Mouse (Mus musculus) testis, adult 2 months (tissue): ENCODE results near the gene Sall2. TPM values are rescaled to one million over a fixed set of nuclear protein-coding genes. Genes with fewer than 3 reads are reported as not detected.

ENCODE experiments used
- H3K27ac ChIP-seq: fragments of 200-500 bp; 2 replicates; pipeline ENCODE4 v1.5.1; 2012; ENCODE audit warnings: low read depth, low read length; ENCODE audit not compliant: control insufficient read depth, insufficient read depth
- H3K27me3 ChIP-seq: fragments of 200-500 bp; 2 replicates; pipeline ENCODE4 v1.6.1; 2012; ENCODE audit warnings: mild to moderate bottlenecking, low read length, moderate library complexity; ENCODE audit not compliant: control insufficient read depth, insufficient read depth
- H3K36me3 ChIP-seq: fragments of 200-500 bp; 2 replicates; pipeline ENCODE4 v1.6.1; 2012; ENCODE audit warnings: mild to moderate bottlenecking, low read length; ENCODE audit not compliant: control insufficient read depth, insufficient read depth
- H3K4me1 ChIP-seq: fragments of 200-500 bp; 2 replicates; pipeline ENCODE4 v1.6.1; 2012; ENCODE audit warnings: low read length; ENCODE audit not compliant: control insufficient read depth, insufficient read depth
- H3K4me3 ChIP-seq: fragments of 200-500 bp; 2 replicates; pipeline ENCODE4 v1.5.1; 2012; ENCODE audit warnings: low read depth, mild to moderate bottlenecking, low read length, moderate library complexity, mixed read lengths; ENCODE audit not compliant: control insufficient read depth
- CTCF ChIP-seq: fragments of 200-500 bp; IDR thresholded peaks from 2 replicates; pipeline ENCODE4 v1.5.1; 2012; ENCODE audit warnings: low read depth, mild to moderate bottlenecking, inconsistent platforms, low read length, moderate library complexity; ENCODE audit not compliant: control insufficient read depth, insufficient read depth, insufficient replicate concordance
- POLR2A ChIP-seq: fragments of 200-500 bp; IDR thresholded peaks from 2 replicates; pipeline ENCODE4 v1.6.1; 2012; ENCODE audit warnings: low read depth, mild to moderate bottlenecking, inconsistent platforms, low read length, moderate library complexity; ENCODE audit not compliant: control insufficient read depth
- polyA plus RNA-seq: library from polyadenylated mRNA; depleted of rRNA; stranded (reverse); fragments of >200 nt; gene quantifications from 2 replicates; pipeline ENCODE4 v1.2.3, GENCODE M21; 2012; rRNA removed

The Sall2 gene
- polyA plus RNA-seq: 0.55 and 0.56 TPM in 2 replicates

- Histone ChIP-seq H3K36me3 (no peaks in the 10 kb centered on the region), H3K27ac (no peak within 1 kb of the TSS), H3K4me3 (peak within 1 kb of the TSS; percentile 77), H3K27me3 (no peaks in the 10 kb centered on the region), H3K4me1 (peaks cover 8% of the 10 kb centered on the region)
- TF ChIP-seq CTCF: no peak
- no peak for TF ChIP-seq POLR2A
Observed at GRCm38 (mm10) chr14:52327910-52328812, at the start of gene Sall2. Sall2 (minus strand) TSS chr14:52328762.

- Histone ChIP-seq H3K4me3 (no peak overlapping the region), H3K4me1 (no peaks in the 10 kb centered on the region), H3K27me3 (no peaks in the 10 kb centered on the region), H3K36me3 (no peaks in the 10 kb centered on the region), H3K27ac (no peak overlapping the region)
- TF ChIP-seq POLR2A (no peak), CTCF (no peak)
Observed at GRCm38 (mm10) chr14:52368741-52369140, 40.2 kb upstream of the Sall2 start.

- no peaks in the 10 kb centered on the region for H3K36me3 ChIP-seq
- TF ChIP-seq POLR2A: no peak
- TF ChIP-seq CTCF: no peak
- H3K4me3 ChIP-seq: no peak within 1 kb of the TSS
- H3K27ac ChIP-seq: no peak within 1 kb of the TSS
- no peaks in the 10 kb centered on the region for H3K27me3 ChIP-seq
- H3K4me1 ChIP-seq: no peaks in the 10 kb centered on the region
Observed at GRCm38 (mm10) chr14:52356308-52356707, 27.7 kb upstream of the Sall2 start, which contains the start of gene Olfr1513. Olfr1513 (minus strand) TSS chr14:52356408.

- Histone ChIP-seq H3K4me1 (peaks cover 2% of the 10 kb centered on the region; the same call in 1 of the 2 replicates), H3K27me3 (no peaks in the 10 kb centered on the region), H3K27ac (no peak overlapping the region), H3K36me3 (no peaks in the 10 kb centered on the region), H3K4me3 (no peak overlapping the region)
- TF ChIP-seq CTCF: no peak
- no peak for TF ChIP-seq POLR2A
Observed at GRCm38 (mm10) chr14:52339512-52339852, 10.9 kb upstream of the Sall2 start.

- Histone ChIP-seq H3K4me3 (no peak overlapping the region), H3K36me3 (no peaks in the 10 kb centered on the region), H3K4me1 (peaks cover 2% of the 10 kb centered on the region; the same call in 1 of the 2 replicates), H3K27me3 (no peaks in the 10 kb centered on the region), H3K27ac (no peak overlapping the region)
- peak; percentile 23; the same call in 1 of the 2 replicates for TF ChIP-seq CTCF
- no peak for TF ChIP-seq POLR2A
Observed at GRCm38 (mm10) chr14:52338751-52339511, 10.4 kb upstream of the Sall2 start.

GRCm38 (mm10) chr14:52332171-52332570, 3.6 kb upstream of the Sall2 start:
- H3K36me3 ChIP-seq: no peaks in the 10 kb centered on the region
- peaks cover 8% of the 10 kb centered on the region for H3K4me1 ChIP-seq
- TF ChIP-seq CTCF (no peak), POLR2A (no peak)
- no peak overlapping the region for H3K27ac ChIP-seq
- H3K4me3 ChIP-seq: no peak overlapping the region
- no peaks in the 10 kb centered on the region for H3K27me3 ChIP-seq

GRCm38 (mm10) chr14:52331069-52331750, 2.6 kb upstream of the Sall2 start:
- no peaks in the 10 kb centered on the region for H3K36me3 ChIP-seq
- H3K4me1 ChIP-seq: peaks cover 8% of the 10 kb centered on the region

More at GRCm38 (mm10) chr14:52331069-52331750, 2.6 kb upstream of the Sall2 start:
- Histone ChIP-seq H3K27ac (no peak overlapping the region), H3K27me3 (no peaks in the 10 kb centered on the region), H3K4me3 (no peak overlapping the region)
- no peak for TF ChIP-seq POLR2A
- no peak for TF ChIP-seq CTCF
